Mouse (Mus musculus): ENCODE results near the gene Slc2a9.

- no peak for TF ChIP-seq POLR2A (IDR thresholded peaks at IDR 0.05; ENCODE audit: insufficient read depth, low read depth, low read length)
- no peak for TF ChIP-seq EP300 (IDR thresholded peaks at IDR 0.05; ENCODE audit: insufficient read depth, low read depth, low read length)
Measured at GRCm38 (mm10) chr5:38402288-38402687, 100.7 kb downstream of the Slc2a9 start.

All from heart, adult 2 months (tissue).